Mouse (Mus musculus) stomach, postnatal 0 days (tissue): ENCODE measurements at regions not wholly inside any gene's neighbourhood (a gene's known extent, or its start where the extent isn't known, plus 50 kb on each side); places are given as distances from the start of the nearest gene placed in this dataset.

Experiments used
- ATAC-seq: fragments of 200-750 bp; cut with Nextera tagmentation; 2 replicates; pipeline ENCODE4 v1.8.0; 2017; ENCODE audit not compliant: low FRiP score, low TSS enrichment
- DNase-seq: peaks from one replicate; pipeline ENCODE4 v3.0.0-alpha.2; 2016; ENCODE audit warnings: low spot score
- H3K27ac ChIP-seq: fragments of 300-500 bp; sonication (generic); replicated peaks from 2 replicates; pipeline ENCODE4 v1.5.1; 2014; ENCODE audit warnings: mild to moderate bottlenecking, control low read depth
- H3K27me3 ChIP-seq: fragments of 300-500 bp; sonication (generic); 2 replicates; pipeline ENCODE4 v1.6.1; 2014; ENCODE audit warnings: low read length; ENCODE audit not compliant: control insufficient read depth, insufficient read depth
- H3K36me3 ChIP-seq: fragments of 300-500 bp; sonication (generic); 2 replicates; pipeline ENCODE4 v1.6.1; 2014; ENCODE audit warnings: low read length, mixed read lengths; ENCODE audit not compliant: control insufficient read depth, insufficient read depth
- H3K4me1 ChIP-seq: fragments of 300-500 bp; sonication (generic); replicated peaks from 2 replicates; pipeline ENCODE4 v1.6.1; 2014; ENCODE audit warnings: antibody characterized with exemption; ENCODE audit not compliant: control insufficient read depth, insufficient read depth
- H3K4me2 ChIP-seq: fragments of 300-500 bp; sonication (generic); replicated peaks from 2 replicates; pipeline ENCODE4 v1.6.1; 2014; ENCODE audit warnings: low read depth, mild to moderate bottlenecking, control low read depth, moderate library complexity
- H3K4me3 ChIP-seq: fragments of 300-500 bp; sonication (generic); 2 replicates; pipeline ENCODE4 v1.5.1; 2014; ENCODE audit warnings: low read depth, low read length, control low read depth
- H3K9ac ChIP-seq: fragments of 300-500 bp; sonication (generic); 2 replicates; pipeline ENCODE4 v1.6.1; 2014; ENCODE audit warnings: mild to moderate bottlenecking, low read length, control low read depth, mixed read lengths
- H3K9me3 ChIP-seq: fragments of 300-500 bp; sonication (generic); 2 replicates; pipeline ENCODE4 v1.6.1; 2016; ENCODE audit warnings: low read length; ENCODE audit not compliant: control insufficient read depth
- CTCF ChIP-seq: IDR thresholded peaks from 2 replicates; pipeline ENCODE4 v1.5.1; 2016; ENCODE audit warnings: antibody characterized with exemption, low read depth, mild to moderate bottlenecking, moderate library complexity
- EP300 ChIP-seq: optimal IDR thresholded peaks from 2 replicates; pipeline ENCODE3; 2016; ENCODE audit warnings: antibody characterized with exemption
- WGBS: fragments of 180-500 bp; shearing (Covaris S2); extraction: QIAGEN DNeasy Blood & Tissue Kit; methylation state at CpG from one replicate; pipeline ENCODE4 v1.1.7; 2014; 5-methylcytosine and 5-hydroxymethylcytosine counted together

DNA sequence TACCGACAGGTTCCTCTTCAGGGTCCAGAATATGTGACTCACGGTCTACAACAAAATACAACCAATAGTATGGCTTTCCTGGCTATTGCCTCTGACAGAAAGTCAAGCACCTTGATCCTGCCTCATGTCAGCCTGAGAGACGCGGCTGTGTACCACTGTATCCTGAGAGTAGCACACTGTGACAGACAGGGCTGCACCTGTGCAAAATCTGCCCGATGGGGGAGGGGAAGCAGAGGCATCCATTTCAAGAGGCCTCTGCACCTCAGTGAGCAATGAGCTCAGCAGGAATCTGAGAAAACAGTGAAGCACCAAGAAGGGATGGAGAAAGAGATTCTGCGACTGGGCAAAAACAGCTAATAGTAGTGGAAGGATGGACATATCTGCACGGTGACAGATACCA is 377.3 kb downstream of the Dad1 start:
- TF ChIP-seq CTCF (no peak), EP300 (no peak)
- no peak overlapping the region for H3K4me3 ChIP-seq
- no peak for ATAC-seq
- H3K36me3 ChIP-seq = no peaks in the 10 kb centered on the region
- no peaks in the 10 kb centered on the region for H3K9me3 ChIP-seq
- H3K27ac ChIP-seq = no peak overlapping the region
- 67% methylated on average over 7 of the region's 7 CpGs for WGBS
- no peak for DNase-seq
- no peak overlapping the region for H3K4me2 ChIP-seq
- no peak overlapping the region for H3K9ac ChIP-seq
- no peaks in the 10 kb centered on the region for H3K4me1 ChIP-seq
- no peaks in the 10 kb centered on the region for H3K27me3 ChIP-seq

DNA sequence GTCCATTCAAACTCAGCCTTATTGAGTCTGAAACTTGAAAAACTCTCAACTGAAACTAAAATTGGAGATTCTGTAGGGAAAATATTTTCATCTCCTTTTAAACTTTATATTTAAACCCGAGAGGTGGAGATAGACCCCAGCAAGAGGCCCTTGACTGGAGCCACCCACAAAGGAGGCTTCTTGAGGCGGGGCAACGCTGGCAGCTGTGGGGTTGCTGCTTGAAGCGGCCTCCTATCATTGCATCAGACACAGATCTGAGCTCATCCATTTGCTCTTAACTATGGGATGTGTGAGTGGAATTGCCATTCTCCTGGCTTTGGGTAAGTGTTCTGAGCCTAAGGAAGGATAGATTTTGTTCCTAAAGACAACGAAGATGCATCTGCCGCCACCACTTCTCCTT is 378.2 kb downstream of the Dad1 start:
- H3K9me3 ChIP-seq = no peaks in the 10 kb centered on the region
- no peaks in the 10 kb centered on the region for H3K4me1 ChIP-seq
- no peak overlapping the region for H3K27ac ChIP-seq
- 53% methylated on average over 6 of the region's 6 CpGs for WGBS
- H3K4me3 ChIP-seq = no peak overlapping the region
- H3K9ac ChIP-seq = no peak overlapping the region
- H3K36me3 ChIP-seq = no peaks in the 10 kb centered on the region
- no peak for DNase-seq
- no peaks in the 10 kb centered on the region for H3K27me3 ChIP-seq
- no peak for ATAC-seq
- TF ChIP-seq EP300 (no peak), CTCF (no peak)
- no peak overlapping the region for H3K4me2 ChIP-seq

- H3K27ac ChIP-seq = no peak overlapping the region
- TF ChIP-seq EP300 = no peak
- no peak for TF ChIP-seq CTCF
- H3K27me3 ChIP-seq = no peaks in the 10 kb centered on the region
- DNase-seq = no peak
- H3K36me3 ChIP-seq = no peaks in the 10 kb centered on the region
- H3K4me2 ChIP-seq = no peak overlapping the region
- 86% methylated on average over 7 of the region's 7 CpGs for WGBS
- H3K9me3 ChIP-seq = no peaks in the 10 kb centered on the region
- H3K4me1 ChIP-seq = no peaks in the 10 kb centered on the region
- H3K9ac ChIP-seq = no peak overlapping the region
- H3K4me3 ChIP-seq = no peak overlapping the region
- ATAC-seq = no peak
These were observed 406.9 kb downstream of the Dad1 start for GRCm38 (mm10) chr14:53847049-53847448.

DNA sequence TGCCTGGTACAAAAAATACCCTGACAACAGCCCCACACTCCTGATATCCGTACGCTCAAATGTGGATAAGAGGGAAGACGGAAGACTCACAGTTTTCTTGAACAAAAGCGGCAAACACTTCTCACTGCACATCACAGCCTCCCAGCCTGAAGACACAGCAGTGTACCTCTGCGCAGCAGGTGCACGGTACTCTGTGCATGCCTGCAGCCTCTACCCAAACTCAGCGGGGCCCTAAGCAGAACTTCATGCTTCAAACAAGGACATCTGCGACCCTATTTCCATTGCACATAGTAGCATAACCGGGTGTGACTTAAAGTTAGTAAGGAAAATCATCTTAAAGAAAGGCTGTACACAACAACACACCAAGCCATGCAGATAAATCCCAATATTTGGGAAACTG is 408.3 kb downstream of the Dad1 start:
- H3K9me3 ChIP-seq = no peaks in the 10 kb centered on the region
- TF ChIP-seq EP300 (no peak), CTCF (no peak)
- H3K4me3 ChIP-seq = no peak overlapping the region
- WGBS = 81% methylated on average over 9 of the region's 9 CpGs
- H3K4me2 ChIP-seq = no peak overlapping the region
- ATAC-seq (no peak), DNase-seq (no peak)
- H3K27me3 ChIP-seq = no peaks in the 10 kb centered on the region
- H3K4me1 ChIP-seq = no peaks in the 10 kb centered on the region
- H3K9ac ChIP-seq = no peak overlapping the region
- no peak overlapping the region for H3K27ac ChIP-seq
- no peaks in the 10 kb centered on the region for H3K36me3 ChIP-seq

- ATAC-seq (no peak), DNase-seq (no peak)
- H3K4me2 ChIP-seq = no peak overlapping the region
- no peaks in the 10 kb centered on the region for H3K4me1 ChIP-seq
- no peak overlapping the region for H3K4me3 ChIP-seq
- H3K27me3 ChIP-seq = no peaks in the 10 kb centered on the region
- no peak overlapping the region for H3K27ac ChIP-seq
- TF ChIP-seq CTCF (no peak), EP300 (no peak)
- 82% methylated on average over 3 of the region's 3 CpGs for WGBS
- no peak overlapping the region for H3K9ac ChIP-seq
- H3K9me3 ChIP-seq = no peaks in the 10 kb centered on the region
- no peaks in the 10 kb centered on the region for H3K36me3 ChIP-seq
These were observed 421.4 kb downstream of the Dad1 start for GRCm38 (mm10) chr14:53832553-53832952.

GRCm38 (mm10) chr14:53831651-53832050 is 422.3 kb downstream of the Dad1 start:
- 78% methylated on average over 6 of the region's 6 CpGs for WGBS
- H3K4me1 ChIP-seq = no peaks in the 10 kb centered on the region
- H3K9me3 ChIP-seq = no peaks in the 10 kb centered on the region
- no peak overlapping the region for H3K27ac ChIP-seq
- TF ChIP-seq CTCF (no peak), EP300 (no peak)
- no peaks in the 10 kb centered on the region for H3K36me3 ChIP-seq
- no peak overlapping the region for H3K4me2 ChIP-seq
- no peaks in the 10 kb centered on the region for H3K27me3 ChIP-seq
- DNase-seq (no peak), ATAC-seq (no peak)
- no peak overlapping the region for H3K9ac ChIP-seq
- no peak overlapping the region for H3K4me3 ChIP-seq
